Mouse (Mus musculus): ENCODE results near the gene Gm10272.
A peak's percentile ranks its signal among the peaks of the same experiment; 100 is the strongest.
"Not testable (repeated sequence)": the region's sequence is repeated elsewhere in the genome, so short reads cannot be mapped to it uniquely, and the experiment has no call there.

Gm10272 gene

GRCm38 (mm10) chr10:77729241-77729640 lies 22.8 kb downstream of the Gm10272 start:
- peak; percentile 55 for DNase-seq

GRCm38 (mm10) chr10:77735928-77736327 lies 29.5 kb downstream of the Gm10272 start:
- no peak for DNase-seq

GRCm38 (mm10) chr10:77738929-77739328 lies 32.5 kb downstream of the Gm10272 start:
- DNase-seq: no peak

- not testable (repeated sequence) for DNase-seq
Observed at GRCm38 (mm10) chr10:77741924-77742688, 35.7 kb downstream of the Gm10272 start, which contains the start of gene Gm18596. TSS of gene Gm18596 (minus strand) at chr10:77742638.

GRCm38 (mm10) chr10:77750686-77751085 lies 44.3 kb downstream of the Gm10272 start:
- not testable (repeated sequence) for DNase-seq

- not testable (repeated sequence) for DNase-seq
Observed at GRCm38 (mm10) chr10:77751254-77751653, 44.8 kb downstream of the Gm10272 start, which contains the start of gene Gm9736. TSS of gene Gm9736 (minus strand) at chr10:77751354.

GRCm38 (mm10) chr10:77752312-77752711 lies 45.9 kb downstream of the Gm10272 start:
- DNase-seq: not testable (repeated sequence)

GRCm38 (mm10) chr10:77753448-77753847 lies 47.0 kb downstream of the Gm10272 start:
- no peak for DNase-seq

All from thymus, postnatal 4 days (tissue).